Mouse (Mus musculus) frontal cortex, postnatal 36 days (tissue): ENCODE data around the gene Vsig2.

ENCODE experiments used
- DNase-seq, 2 experiments: peaks; one replicate each; pipeline ENCODE4 v3.0.0; 2022; ENCODE audit warnings: low spot score in 2 of 2

Vsig2 gene

DNA sequence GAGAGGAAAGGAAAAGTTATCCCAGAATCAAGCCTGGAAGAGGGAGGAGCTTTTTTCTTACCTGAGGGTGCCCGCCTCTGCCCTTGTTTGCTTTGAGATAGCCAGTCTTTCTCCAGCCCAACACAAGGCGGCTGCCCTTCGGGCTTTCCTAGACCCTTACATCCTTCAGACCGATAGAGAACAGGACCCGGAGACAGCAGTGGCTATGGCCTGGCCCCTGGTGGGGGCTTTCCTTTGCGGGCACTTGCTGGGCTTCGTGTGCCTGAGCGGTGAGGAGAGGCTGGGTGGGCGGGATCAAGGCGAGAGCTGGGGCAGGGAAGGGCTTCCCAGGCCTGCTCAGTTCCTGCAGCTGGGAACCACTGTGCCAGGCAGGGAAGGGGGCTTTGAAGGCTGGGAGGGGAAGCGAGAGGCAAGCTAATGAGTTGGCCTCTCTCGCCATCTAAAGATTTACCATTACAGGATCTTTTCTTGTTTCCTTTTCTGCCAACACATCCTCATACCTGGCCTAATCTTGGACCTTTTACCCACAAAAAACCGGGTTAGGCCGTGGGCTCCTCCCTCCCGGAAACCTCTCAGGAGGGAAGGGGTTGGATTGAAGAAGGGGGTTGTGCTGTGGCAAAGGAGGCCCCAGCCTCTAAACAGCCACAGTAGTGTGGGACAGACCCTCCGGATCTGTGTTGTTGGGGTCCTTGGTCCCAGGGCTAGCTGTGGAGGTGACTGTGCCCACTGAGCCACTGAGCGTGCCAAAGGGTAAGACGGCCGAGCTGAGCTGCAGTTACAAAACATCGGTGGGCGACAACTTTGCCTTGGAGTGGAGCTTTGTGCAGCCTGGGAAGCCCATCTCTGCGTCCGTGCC, at the start of gene Vsig2:
Gene Vsig2, plus strand, starts transcription at position 86 of the 856 bp plus-strand sequence.
- no peak for DNase-seq

DNA sequence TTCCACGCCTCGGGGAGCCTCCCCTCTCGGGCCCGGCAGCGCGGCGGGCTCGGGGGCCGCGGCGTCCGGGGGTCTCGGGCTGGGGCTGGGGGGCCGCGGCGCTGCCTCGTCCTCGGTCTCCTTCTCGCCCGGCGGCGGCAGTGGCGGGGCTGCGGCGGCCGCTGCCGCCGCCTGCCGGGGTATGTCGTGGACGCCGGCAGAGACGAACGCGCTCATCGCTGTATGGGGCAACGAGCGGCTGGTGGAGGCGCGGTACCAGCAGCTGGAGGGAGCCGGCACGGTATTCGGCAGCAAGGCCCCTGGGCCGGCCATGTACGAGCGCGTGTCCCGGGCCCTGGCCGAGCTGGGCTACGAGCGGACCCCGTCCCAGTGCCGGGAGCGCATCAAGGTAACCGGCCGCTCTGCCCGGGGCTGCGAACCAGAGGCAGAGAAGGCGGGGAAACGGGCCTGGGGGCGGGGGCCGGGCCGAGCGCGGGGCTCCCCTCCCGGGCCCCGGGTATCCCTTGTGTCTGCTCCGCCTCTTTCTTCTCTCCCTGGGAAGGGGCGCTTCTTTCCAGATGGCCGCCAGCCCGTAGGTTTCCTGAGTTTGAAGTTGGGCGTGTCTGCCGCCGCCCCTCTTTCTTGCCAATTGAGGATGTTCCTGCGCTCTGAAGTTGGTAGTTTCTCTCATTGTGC, 49.5 kb upstream of the Vsig2 start:
- peak; percentile 28 to 36 for DNase-seq

DNA sequence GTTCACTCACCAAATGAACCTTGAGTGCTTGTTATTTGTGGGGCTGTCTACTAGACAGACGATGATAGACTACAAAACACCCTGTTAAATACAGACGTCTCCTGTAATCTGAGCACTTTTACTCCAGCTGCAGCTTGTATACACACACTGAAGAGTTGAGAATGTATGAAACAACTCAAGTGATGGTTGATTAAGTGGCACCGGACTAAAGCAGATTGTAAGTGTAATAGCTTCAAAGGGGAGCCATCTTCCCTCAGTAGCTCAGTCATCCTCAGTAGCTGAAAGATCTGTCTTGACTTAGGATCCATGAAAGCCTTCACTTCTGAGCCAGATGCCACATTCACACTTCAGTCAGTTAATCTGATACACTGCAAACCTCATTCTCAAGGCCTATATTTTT, 43.3 kb upstream of the Vsig2 start:
- no peak for DNase-seq

DNA sequence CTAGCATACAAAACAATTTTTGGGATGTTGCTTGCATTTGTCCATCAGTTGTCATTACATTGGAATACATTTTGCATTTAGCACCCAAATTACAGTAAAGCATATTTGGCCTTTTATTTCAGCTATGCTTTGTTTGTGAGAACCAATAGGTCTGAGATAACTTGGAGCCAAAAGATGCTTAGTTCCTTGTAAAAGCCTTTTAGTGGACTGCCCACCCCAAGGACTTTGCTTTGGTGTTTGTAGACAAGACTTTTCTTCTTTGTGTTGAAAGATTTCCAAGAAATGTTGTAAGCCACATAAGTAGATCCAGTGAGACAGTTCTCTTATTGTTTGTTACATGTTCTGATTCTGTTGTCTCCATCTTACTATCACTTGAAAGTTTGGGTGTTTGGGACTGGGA, 42.7 kb upstream of the Vsig2 start:
- DNase-seq = no peak

DNA sequence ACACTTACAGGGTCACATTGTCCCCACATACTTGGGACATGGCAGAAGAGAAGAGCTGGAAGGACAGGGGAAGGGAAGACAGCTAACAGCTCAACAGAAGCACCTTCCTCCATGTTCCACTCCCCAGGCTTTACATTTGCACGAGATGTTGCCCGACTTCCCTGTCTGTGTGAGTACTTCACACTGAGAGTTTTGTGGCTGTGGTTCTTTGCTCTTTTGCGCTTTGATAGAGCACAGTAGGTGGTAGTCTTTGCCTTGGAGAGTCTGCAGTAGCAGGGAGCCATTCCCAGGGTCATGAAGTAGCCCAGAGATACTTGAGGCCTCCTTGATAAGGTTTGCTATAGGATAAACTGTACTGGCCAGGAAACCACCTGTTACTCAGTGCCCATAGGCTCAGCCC, 38.9 kb upstream of the Vsig2 start:
- no peak for DNase-seq

DNA sequence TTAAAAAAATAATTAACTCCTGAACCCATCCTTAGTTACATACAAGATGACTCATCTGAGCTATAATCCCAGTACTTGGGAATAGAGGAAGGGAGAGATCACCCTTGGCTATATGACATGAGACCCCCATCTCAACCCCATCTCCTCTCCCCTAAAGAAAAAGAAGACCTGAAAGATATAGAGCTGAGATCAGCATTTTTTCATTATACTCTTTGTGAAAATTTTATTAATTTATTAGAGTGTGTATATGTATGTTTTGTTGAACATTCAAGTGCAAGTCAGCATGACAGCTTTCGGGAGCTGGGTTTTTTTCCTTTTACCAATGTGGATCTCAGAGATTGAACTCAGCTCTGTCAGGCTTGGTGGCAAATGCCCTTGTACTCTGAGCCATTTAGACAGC, 37.9 kb upstream of the Vsig2 start:
- DNase-seq = no peak

DNA sequence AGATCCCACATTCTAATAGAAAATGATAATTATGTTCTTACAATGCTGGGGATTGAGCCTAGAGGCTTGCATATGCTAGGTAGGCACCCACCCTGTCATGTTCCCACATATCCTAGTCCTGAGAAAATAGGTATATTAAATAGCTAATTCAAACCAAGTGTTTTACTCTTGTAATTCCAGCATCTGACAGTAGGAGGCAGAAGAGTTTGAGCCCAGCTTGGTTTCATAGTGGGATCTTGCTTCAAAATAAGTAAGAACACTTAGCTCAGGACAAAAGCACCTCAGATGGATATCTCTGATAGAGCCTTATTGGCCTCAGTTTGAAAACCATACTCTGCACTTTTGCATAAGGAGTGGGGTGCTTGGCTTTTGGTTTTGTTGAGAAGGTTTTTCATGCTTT, 34.7 kb upstream of the Vsig2 start:
- no peak for DNase-seq

DNA sequence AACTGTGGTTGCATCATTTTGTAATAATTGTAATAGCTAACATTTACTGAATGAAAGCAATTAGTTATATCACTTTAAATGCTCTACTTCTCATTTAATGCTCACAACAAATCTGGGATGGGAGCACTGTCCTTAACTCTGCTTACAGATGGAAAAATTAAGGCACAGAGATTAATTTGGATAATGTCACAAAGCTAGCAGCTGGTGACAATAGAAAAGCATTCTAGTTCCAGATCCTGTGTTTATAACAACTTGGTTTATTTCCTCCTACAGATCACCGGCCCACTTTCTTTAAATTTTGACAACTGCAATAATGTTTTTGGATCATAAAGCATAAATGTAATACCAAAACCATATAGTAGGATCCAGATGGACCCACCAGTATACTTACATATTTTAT, 33.0 kb upstream of the Vsig2 start:
- DNase-seq = no peak

DNA sequence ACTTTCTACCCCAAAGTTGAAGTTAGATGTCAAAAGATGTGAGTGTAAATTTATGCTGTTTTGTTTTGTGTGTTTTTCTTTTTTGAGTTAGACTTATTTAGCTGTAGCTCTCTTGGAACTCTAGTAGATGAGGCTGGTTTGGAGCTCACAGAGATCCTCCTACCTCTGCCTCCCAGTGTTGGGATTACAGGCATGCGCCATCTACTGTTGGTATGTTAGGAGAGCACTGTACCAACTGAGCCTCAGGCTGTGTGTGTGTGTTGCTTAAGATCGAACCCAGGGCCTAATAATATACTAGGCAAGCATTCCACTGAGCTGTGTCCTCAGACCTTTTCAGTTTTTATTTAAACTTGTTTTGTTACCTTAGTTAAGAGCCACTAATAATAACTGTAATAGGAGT, 27.0 kb upstream of the Vsig2 start:
- no peak for DNase-seq

DNA sequence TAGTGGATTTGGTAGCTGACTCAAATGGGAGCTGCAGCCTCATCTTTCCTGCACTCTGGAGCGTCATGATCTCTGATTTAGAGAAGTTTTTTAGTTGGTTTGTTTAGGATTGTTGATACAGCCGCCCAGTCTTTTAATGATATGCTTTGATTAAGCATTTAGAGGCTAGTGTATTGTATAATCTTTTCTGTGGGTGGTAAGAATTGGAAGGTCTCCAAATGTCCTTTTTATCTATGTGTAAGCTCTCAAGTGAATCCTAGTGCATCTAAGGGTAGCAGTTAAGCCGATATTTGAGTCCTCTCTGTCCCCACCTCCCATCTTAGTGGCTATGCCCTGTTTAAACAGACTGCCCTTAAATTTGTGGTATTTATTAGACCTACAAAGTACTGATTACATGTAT, 24.6 kb upstream of the Vsig2 start:
- no peak for DNase-seq

DNA sequence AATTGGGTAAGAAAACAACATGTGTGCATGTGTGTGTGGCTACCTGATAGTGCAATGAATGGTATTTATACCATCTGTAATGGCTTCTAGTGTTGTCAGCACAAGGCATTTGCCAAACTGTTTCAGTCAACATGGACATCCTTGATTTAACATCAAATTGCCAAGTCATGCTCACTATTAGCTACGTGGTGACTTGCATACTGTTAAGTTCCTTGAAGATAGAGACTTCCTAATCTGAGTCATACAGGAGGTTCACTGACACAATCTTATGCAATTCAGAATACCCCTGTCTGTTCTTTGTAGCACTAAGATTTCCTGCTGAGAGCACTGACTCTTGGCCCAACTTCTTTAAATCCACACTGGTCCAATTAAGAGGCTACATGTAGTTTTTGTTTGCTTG, 21.6 kb upstream of the Vsig2 start:
- no peak for DNase-seq

DNA sequence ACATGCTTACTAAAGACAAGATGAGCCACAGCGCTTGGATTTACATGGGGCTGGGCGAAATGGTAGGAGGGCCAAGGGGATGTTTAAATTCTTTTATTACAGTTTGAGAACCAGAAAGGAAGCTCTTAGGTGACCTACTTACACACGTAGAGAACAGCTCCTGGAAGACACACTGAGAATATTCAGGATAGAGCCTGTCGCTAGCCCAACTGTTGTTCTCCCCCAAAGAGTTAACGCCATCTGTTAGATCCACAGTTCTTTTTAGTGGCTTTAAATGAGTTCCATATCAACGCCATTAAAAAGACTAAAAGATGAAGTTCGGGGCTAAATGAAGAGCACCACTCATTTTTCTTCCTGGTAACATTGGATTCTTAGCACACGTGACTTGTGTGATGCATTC, 20.1 kb upstream of the Vsig2 start:
- peak in 1 of 2 experiments; percentile 57 for DNase-seq

DNA sequence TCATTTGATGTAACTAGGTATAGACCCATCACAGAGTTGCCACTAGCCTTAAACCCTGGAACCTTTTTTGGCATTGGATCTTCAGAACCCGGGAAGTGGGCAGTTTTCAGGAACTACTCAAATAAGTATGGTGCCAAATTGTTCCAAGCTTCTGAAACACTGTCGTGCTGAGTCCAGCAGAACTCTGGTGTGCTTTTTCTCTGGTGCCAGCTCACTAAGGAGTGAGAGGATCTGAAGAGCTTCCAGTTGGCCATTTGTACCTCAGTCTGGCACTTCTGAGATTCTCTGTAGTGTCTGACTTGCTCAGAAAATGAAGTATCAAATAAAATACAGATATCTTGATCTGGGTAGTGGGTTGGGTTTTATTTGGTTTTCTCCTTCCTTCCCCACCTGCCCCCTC, 19.1 kb upstream of the Vsig2 start:
- DNase-seq = peak in 1 of 2 experiments; percentile 11

DNA sequence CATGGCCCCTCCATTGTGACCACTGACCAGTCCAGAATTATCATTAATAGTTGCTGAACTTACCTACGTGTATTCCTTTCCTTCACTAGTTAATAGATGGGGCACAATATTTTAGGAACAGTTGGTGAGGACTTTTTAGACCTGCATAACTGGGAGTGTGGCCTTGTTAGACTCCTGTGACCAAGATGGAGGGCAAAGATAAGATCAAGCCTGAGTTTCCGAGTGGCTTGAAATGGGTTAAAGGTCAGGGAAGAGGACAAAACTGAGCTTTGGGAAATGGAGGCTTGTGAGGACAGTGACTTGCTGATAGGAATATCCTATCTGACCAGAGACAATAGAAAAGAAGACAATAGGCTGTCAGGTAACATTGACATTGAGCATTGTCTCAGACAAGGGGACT, 13.6 kb upstream of the Vsig2 start:
- no peak for DNase-seq

DNA sequence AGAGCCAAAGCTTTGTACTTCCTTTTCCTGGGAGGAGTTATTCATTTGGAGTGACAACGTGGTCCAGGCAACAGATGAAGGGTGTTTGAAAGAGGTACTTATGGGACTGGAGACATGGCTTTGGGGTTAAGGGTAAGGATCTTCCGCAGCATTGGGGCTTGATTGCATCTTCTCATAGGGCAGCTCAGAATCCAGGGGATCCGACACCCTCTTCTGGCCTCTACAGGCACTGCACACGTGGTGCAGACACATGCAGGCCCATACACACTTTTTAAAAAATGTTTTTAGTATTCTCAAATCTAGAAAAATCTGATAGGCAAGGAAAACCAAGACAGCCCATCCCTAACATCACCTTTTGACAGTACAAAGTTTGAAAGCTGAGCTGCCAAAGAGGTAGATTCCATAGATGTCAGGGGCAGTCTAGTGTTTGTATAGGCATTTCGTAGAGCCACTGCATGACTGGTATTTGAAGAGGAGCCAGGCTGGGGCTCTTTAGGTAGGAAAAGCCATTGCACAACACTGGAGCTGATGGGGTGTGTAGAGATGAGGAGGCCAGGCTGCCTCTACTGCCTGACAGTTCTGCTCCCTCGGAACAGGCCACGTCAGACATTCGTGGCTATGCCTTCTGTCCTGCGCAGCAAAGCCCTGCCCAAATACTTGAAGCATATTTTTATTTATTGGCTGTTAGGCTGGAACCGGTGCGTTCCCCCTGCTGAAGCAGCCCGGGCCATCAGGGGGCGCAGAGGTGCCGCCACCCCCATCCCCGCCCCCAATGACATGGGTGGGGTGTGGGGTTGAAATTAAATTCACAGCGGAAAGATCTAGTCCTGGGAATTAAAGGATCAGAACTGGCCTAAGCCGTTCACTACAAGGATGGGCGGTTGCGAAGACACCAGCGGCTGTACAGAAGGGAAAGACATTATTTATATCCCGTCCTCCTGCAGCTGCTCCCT, 12.3 kb upstream of the Vsig2 start:
- DNase-seq = peak in 1 of 2 experiments; percentile 9

DNA sequence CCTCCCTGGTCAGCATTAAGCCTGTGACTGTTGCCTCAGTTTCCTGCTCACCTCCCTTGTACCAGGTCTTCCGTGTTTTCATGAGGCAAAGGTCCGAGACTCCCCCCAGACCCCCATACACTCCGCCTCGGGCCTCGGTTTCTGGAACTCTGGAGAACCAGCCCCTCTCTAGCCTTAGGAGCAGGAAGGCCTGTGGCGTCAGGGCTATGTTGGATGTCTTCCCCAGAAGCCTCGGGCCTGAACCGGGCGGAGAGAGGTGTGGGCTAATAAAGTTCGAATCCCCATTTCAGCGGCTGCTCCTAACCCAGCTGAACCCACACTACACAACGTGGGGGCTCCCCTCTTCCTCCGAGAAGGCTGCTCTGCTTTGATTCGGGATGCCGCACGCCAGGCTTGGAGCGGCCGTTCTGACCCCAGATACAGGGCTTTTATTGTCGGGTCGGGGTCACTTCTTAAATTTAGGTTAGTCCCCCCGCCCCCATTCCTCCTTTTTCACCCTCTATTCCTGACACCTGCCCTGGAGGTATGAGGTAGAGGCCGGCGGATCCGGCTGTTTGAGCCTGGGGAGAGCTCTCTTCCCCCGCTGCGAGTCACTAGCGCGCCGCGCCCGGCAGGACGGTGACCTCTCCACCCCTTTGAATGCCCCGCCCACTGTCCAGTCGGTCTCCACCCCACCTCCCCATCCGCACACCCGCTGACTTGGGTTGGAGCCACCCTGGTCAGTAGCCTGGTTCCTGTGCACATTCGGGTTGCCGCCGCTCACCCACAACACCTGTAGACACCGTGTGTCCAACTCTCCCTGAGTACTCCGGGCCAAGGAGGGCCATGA, 11.4 kb upstream of the Vsig2 start, which contains the start of gene Esam:
Gene Esam, plus strand, starts transcription at position 683 of the 829 bp plus-strand sequence.
- no peak for DNase-seq

DNA sequence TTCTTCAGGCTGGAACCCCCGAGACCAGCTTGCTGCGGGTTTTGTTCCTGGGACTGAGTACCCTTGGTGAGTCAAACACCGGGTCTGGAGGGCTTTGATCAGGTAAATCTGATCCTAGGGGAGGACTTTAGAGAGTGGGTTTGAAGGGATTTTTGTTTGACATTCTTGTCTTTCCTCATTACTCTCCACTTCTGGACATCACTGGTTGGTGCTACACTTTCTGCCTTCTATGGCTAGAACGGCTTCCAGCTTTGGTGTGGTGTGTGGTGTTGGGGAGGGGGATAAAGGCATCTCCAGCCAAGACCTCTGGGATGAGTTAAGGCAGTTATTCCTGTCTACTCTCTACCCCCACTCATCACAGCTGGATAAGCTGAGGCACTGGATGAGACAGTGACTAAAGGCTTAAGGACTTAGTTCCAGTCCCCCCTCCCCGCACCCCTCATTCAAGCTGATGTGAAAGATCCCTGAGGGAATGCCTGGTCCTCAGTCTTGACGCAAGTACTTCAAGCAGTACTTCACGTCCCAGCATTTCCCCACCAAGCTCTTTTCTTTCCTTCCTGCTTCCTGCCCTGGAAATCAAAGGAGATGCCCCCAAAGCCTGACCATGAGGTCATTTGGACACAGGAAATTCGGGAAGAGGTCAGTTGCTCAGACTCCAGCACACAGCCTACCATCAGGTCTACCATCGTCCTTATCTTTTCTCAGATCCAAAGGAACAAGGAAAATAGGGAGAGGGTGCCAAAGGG, 10.7 kb upstream of the Vsig2 start:
- DNase-seq = no peak

DNA sequence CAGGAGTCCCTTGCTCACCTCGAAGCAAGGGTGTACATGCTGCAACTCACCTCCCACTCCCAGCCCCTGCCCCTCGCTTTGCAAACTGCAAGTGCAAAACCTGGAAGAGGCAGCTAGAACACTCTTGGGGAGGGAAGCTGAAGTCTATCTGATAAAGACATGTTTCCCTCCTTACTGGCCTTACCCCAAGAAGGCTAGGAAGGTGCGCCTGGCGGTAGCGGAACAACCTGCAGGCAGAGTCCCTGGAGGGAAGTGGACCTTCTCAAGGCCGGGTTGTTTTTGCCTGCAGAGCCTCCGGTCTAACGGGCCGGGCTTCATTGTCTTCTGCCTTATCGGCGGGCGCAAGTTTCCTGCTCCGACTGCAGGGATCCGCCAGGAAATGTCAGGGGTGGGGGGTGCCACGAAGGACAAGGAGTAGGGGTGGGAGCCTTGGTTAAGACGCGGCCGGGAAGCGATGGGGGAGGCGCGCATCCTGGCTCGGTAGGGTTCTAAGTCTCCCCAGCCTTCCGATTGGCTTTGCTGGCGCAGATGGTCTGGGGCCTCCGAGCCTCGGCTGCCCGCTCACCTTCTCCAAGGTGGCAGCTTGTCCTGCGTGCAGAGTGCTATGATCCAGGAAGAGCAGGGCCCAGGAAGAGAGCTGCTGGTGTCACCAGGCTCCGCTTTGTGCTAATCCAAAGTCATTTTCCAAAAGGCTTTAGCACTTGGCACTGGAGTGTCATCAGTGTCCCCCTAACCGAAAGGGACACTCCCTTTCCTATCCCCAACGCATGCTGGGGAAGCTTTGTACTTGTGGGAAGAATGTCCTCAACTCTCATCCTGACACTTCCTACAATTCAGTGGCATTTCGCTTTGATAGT, 8.8 kb upstream of the Vsig2 start:
- DNase-seq = no peak

DNA sequence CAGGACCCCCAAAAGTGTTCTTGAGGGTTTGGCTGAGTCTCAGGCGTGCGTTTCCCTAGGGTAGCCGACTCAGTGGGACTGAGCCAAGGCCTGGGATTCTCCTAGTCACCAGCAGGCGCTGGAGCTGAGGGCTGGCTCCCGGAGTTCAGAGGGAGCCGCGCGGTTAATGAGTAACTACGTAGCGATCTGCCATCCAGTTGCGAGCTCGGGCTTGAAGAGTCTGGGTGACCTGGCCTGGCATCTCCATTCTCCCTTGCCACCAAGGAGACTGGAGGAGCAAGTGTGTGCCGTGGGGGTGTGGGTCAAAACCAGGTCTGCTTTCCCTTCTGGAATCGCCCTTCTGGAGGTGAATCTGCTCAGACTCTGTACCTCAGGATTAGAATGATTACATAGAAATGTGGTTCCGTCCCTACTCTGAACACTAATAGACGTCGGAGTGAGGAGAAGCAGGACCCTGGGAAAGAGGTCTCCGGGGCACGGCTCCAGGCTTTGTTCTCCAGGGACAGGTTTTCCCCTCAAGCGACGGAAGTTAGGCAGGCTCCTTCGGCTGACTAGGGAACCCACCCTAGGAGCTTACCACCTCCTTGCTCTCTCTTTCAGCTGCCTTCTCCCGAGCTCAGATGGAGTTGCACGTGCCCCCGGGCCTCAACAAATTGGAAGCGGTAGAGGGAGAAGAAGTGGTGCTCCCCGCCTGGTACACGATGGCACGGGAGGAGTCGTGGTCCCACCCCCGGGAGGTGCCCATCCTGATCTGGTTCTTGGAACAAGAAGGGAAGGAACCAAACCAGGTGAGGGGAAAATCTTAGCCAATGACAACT, 8.0 kb upstream of the Vsig2 start:
- no peak for DNase-seq
